Mouse (Mus musculus): Measurements from ENCODE around the gene Abtb1. TPM values are rescaled to one million over a fixed set of nuclear protein-coding genes. Genes with fewer than 3 reads are reported as not detected.
A peak's percentile ranks its signal among the peaks of the same experiment; 100 is the strongest.

Gene Abtb1
- polyA plus RNA-seq, 1 experiment, result 239 TPM

GRCm38 (mm10) chr6:88857249-88857648, 15.5 kb upstream of the Abtb1 start:
- TF ChIP-seq CTCF (IDR thresholded peaks at IDR 0.05; ENCODE audit: borderline replicate concordance, control insufficient read depth, extremely low read depth, insufficient read depth, low read length, poor library complexity) (no peak), POLR2A (IDR thresholded peaks at IDR 0.05; ENCODE audit: control insufficient read depth, extremely low read depth, insufficient read depth, low read length, poor library complexity) (no peak)
- Histone ChIP-seq H3K4me3 (ENCODE audit: control insufficient read depth, insufficient read depth, low read length) (no peak overlapping the region), H3K27ac (ENCODE audit: control insufficient read depth, insufficient read depth, low read length) (no peak overlapping the region), H3K4me1 (replicated peaks; ENCODE audit: control insufficient read depth, insufficient read depth, low read length) (no peaks in the 10 kb centered on the region), H3K27me3 (ENCODE audit: control insufficient read depth, insufficient read depth, low read length) (no peaks in the 10 kb centered on the region), H3K36me3 (ENCODE audit: control insufficient read depth, insufficient read depth, low read length) (no peaks in the 10 kb centered on the region)
- DNase-seq, result no peak
- 28% methylated on average over 9 of the region's 9 CpGs for WGBS

- WGBS, result 28% methylated on average over 5 of the region's 5 CpGs
- Histone ChIP-seq H3K4me1 (replicated peaks; ENCODE audit: control insufficient read depth, insufficient read depth, low read length) (no peaks in the 10 kb centered on the region), H3K36me3 (ENCODE audit: control insufficient read depth, insufficient read depth, low read length) (no peaks in the 10 kb centered on the region), H3K27me3 (ENCODE audit: control insufficient read depth, insufficient read depth, low read length) (no peaks in the 10 kb centered on the region), H3K27ac (ENCODE audit: control insufficient read depth, insufficient read depth, low read length) (no peak overlapping the region), H3K4me3 (ENCODE audit: control insufficient read depth, insufficient read depth, low read length) (no peak overlapping the region)
- TF ChIP-seq CTCF (IDR thresholded peaks at IDR 0.05; ENCODE audit: borderline replicate concordance, control insufficient read depth, extremely low read depth, insufficient read depth, low read length, poor library complexity) (no peak), POLR2A (IDR thresholded peaks at IDR 0.05; ENCODE audit: control insufficient read depth, extremely low read depth, insufficient read depth, low read length, poor library complexity) (no peak)
- DNase-seq, result peak; percentile 68
Measured at GRCm38 (mm10) chr6:88855636-88856035, 13.9 kb upstream of the Abtb1 start.

GRCm38 (mm10) chr6:88854509-88854908, 12.7 kb upstream of the Abtb1 start:
- Histone ChIP-seq H3K4me3 (ENCODE audit: control insufficient read depth, insufficient read depth, low read length) (no peak overlapping the region), H3K36me3 (ENCODE audit: control insufficient read depth, insufficient read depth, low read length) (no peaks in the 10 kb centered on the region), H3K27ac (ENCODE audit: control insufficient read depth, insufficient read depth, low read length) (no peak overlapping the region), H3K4me1 (replicated peaks; ENCODE audit: control insufficient read depth, insufficient read depth, low read length) (no peaks in the 10 kb centered on the region), H3K27me3 (ENCODE audit: control insufficient read depth, insufficient read depth, low read length) (no peaks in the 10 kb centered on the region)
- no peak for DNase-seq
- WGBS, result 82% methylated on average over 5 of the region's 5 CpGs
- TF ChIP-seq POLR2A (IDR thresholded peaks at IDR 0.05; ENCODE audit: control insufficient read depth, extremely low read depth, insufficient read depth, low read length, poor library complexity) (no peak), CTCF (IDR thresholded peaks at IDR 0.05; ENCODE audit: borderline replicate concordance, control insufficient read depth, extremely low read depth, insufficient read depth, low read length, poor library complexity) (no peak)

- Histone ChIP-seq H3K27me3 (ENCODE audit: control insufficient read depth, insufficient read depth, low read length) (no peaks in the 10 kb centered on the region), H3K4me1 (replicated peaks; ENCODE audit: control insufficient read depth, insufficient read depth, low read length) (no peaks in the 10 kb centered on the region), H3K36me3 (ENCODE audit: control insufficient read depth, insufficient read depth, low read length) (no peaks in the 10 kb centered on the region), H3K27ac (ENCODE audit: control insufficient read depth, insufficient read depth, low read length) (no peak overlapping the region), H3K4me3 (ENCODE audit: control insufficient read depth, insufficient read depth, low read length) (no peak overlapping the region)
- no peak for DNase-seq
- TF ChIP-seq CTCF (IDR thresholded peaks at IDR 0.05; ENCODE audit: borderline replicate concordance, control insufficient read depth, extremely low read depth, insufficient read depth, low read length, poor library complexity) (no peak), POLR2A (IDR thresholded peaks at IDR 0.05; ENCODE audit: control insufficient read depth, extremely low read depth, insufficient read depth, low read length, poor library complexity) (no peak)
- WGBS, result 90% methylated on average over 7 of the region's 7 CpGs
Measured at GRCm38 (mm10) chr6:88850034-88850433, 8.2 kb upstream of the Abtb1 start.

GRCm38 (mm10) chr6:88849270-88849669, 7.5 kb upstream of the Abtb1 start:
- DNase-seq, result peak; percentile 50
- H3K27ac ChIP-seq (ENCODE audit: control insufficient read depth, insufficient read depth, low read length), result no peak overlapping the region
- TF ChIP-seq CTCF (IDR thresholded peaks at IDR 0.05; ENCODE audit: borderline replicate concordance, control insufficient read depth, extremely low read depth, insufficient read depth, low read length, poor library complexity) (peak; percentile 72; the same call in 1 of the 2 replicates), POLR2A (IDR thresholded peaks at IDR 0.05; ENCODE audit: control insufficient read depth, extremely low read depth, insufficient read depth, low read length, poor library complexity) (no peak)

GRCm38 (mm10) chr6:88847571-88847970, 5.8 kb upstream of the Abtb1 start:
- Histone ChIP-seq H3K4me1 (replicated peaks; ENCODE audit: control insufficient read depth, insufficient read depth, low read length) (0 out of 2 replicates have a peak, but pooled peaks cover 3% of the 10 kb centered on the region), H3K27me3 (ENCODE audit: control insufficient read depth, insufficient read depth, low read length) (no peaks in the 10 kb centered on the region), H3K36me3 (ENCODE audit: control insufficient read depth, insufficient read depth, low read length) (no peaks in the 10 kb centered on the region), H3K27ac (ENCODE audit: control insufficient read depth, insufficient read depth, low read length) (no peak overlapping the region), H3K4me3 (ENCODE audit: control insufficient read depth, insufficient read depth, low read length) (no peak overlapping the region)
- TF ChIP-seq CTCF (IDR thresholded peaks at IDR 0.05; ENCODE audit: borderline replicate concordance, control insufficient read depth, extremely low read depth, insufficient read depth, low read length, poor library complexity) (no peak), POLR2A (IDR thresholded peaks at IDR 0.05; ENCODE audit: control insufficient read depth, extremely low read depth, insufficient read depth, low read length, poor library complexity) (no peak)
- no peak for DNase-seq
- 79% methylated on average over 2 of the region's 2 CpGs for WGBS

More at GRCm38 (mm10) chr6:88849270-88849669, 7.5 kb upstream of the Abtb1 start:
- Histone ChIP-seq H3K27me3 (ENCODE audit: control insufficient read depth, insufficient read depth, low read length) (no peaks in the 10 kb centered on the region), H3K4me3 (ENCODE audit: control insufficient read depth, insufficient read depth, low read length) (no peak overlapping the region), H3K4me1 (replicated peaks; ENCODE audit: control insufficient read depth, insufficient read depth, low read length) (no peaks in the 10 kb centered on the region), H3K36me3 (ENCODE audit: control insufficient read depth, insufficient read depth, low read length) (no peaks in the 10 kb centered on the region)
- 56% methylated on average over 4 of the region's 4 CpGs for WGBS

Measured in thymus, adult 2 months (tissue).